Mouse (Mus musculus) skeletal muscle tissue, adult 2 months (tissue): ENCODE data around the gene Mn1.

ENCODE experiments used
- DNase-seq: peaks from one replicate; pipeline ENCODE4 v3.0.0-alpha.2; 2012; ENCODE audit warnings: low read depth, low spot score

Gene Mn1

GRCm38 (mm10) chr5:111409412-111410044, 7.6 kb upstream of the Mn1 start:
- no peak for DNase-seq

- DNase-seq: no peak
Measured at GRCm38 (mm10) chr5:111410665-111411064, 6.5 kb upstream of the Mn1 start.

GRCm38 (mm10) chr5:111414192-111414591, 3.0 kb upstream of the Mn1 start:
- DNase-seq: peak; percentile 76

- DNase-seq: no peak
Measured at GRCm38 (mm10) chr5:111414770-111415249, 2.4 kb upstream of the Mn1 start.

- DNase-seq: no peak
Measured at GRCm38 (mm10) chr5:111415575-111415974, 1.6 kb upstream of the Mn1 start.

GRCm38 (mm10) chr5:111416048-111416447, 1.1 kb upstream of the Mn1 start:
- no peak for DNase-seq

- no peak for DNase-seq
Measured at GRCm38 (mm10) chr5:111417378-111418131, 393 bp downstream of the Mn1 start.

- DNase-seq: no peak
Measured at GRCm38 (mm10) chr5:111418202-111419120, 1.3 kb downstream of the Mn1 start.

- DNase-seq: no peak
Measured at GRCm38 (mm10) chr5:111419121-111419881, 2.1 kb downstream of the Mn1 start.

GRCm38 (mm10) chr5:111420011-111420691, 3.0 kb downstream of the Mn1 start:
- DNase-seq: no peak

- DNase-seq: no peak
Measured at GRCm38 (mm10) chr5:111420896-111421295, 3.7 kb downstream of the Mn1 start.

- DNase-seq: no peak
Measured at GRCm38 (mm10) chr5:111421424-111421823, 4.3 kb downstream of the Mn1 start.

- DNase-seq: no peak
Measured at GRCm38 (mm10) chr5:111422058-111422800, 5.1 kb downstream of the Mn1 start.

GRCm38 (mm10) chr5:111423011-111423410, 5.8 kb downstream of the Mn1 start:
- no peak for DNase-seq

- no peak for DNase-seq
Measured at GRCm38 (mm10) chr5:111423616-111424015, 6.5 kb downstream of the Mn1 start.

GRCm38 (mm10) chr5:111425813-111426212, 8.7 kb downstream of the Mn1 start:
- DNase-seq: no peak

GRCm38 (mm10) chr5:111426249-111426648, 9.1 kb downstream of the Mn1 start:
- DNase-seq: no peak

GRCm38 (mm10) chr5:111428882-111429281, 11.7 kb downstream of the Mn1 start:
- no peak for DNase-seq

GRCm38 (mm10) chr5:111429726-111430125, 12.6 kb downstream of the Mn1 start:
- no peak for DNase-seq
